ENCODE assay signal across 14 mouse cellular contexts in genomic region chr9:44699196-44699595, GRCm38 (mm10). TPM values are rescaled to one million over a fixed set of nuclear protein-coding genes. Genes with fewer than 3 reads are reported as not detected.
"Had no signal": no experiment of that assay in that cellular context is flagged by ENCODE, and none has a peak within 500 bp of the region (broad histone marks: within the 10 kb centered on the region; RNA-seq: fewer than 3 reads in every experiment).

No protein-coding gene starts in this region.

- DNase-seq: left cerebral cortex, postnatal 4 days; liver, postnatal 0 days; lung, embryonic 14.5 days; right cerebral cortex, adult 18-20 months; right cerebral cortex, postnatal 14 days; right cerebral cortex, postnatal 4 days; thymus, adult 2 months; thymus, postnatal 14 days had no signal

- ATAC-seq: liver, postnatal 0 days; lung, postnatal 0 days; midbrain, embryonic 15.5 days had no signal

RNA-seq across cellular contexts. Expression of gene Treh, which starts 26.2 kb away (rescaled TPM):
- total RNA-seq: layer of hippocampus, adult 18-20 months; layer of hippocampus, postnatal 14 days; left cerebral cortex, postnatal 14 days; left cerebral cortex, postnatal 4 days; megakaryocyte, adult 5-6 weeks had no signal
